Mouse (Mus musculus): ENCODE measurements around the gene Zfp786.
A peak's percentile ranks its signal among the peaks of the same experiment; 100 is the strongest.
"Not testable (repeated sequence)": the region's sequence is repeated elsewhere in the genome, so short reads cannot be mapped to it uniquely, and the experiment has no call there.

The Zfp786 gene

GRCm38 (mm10) chr6:47830104-47831078 is at the start of gene Zfp786:
Gene Zfp786, minus strand, starts transcription at chr6:47830867.
- peak; percentile 88 for DNase-seq (ENCODE audit: low read depth, low spot score)

GRCm38 (mm10) chr6:47880166-47880565 is 49.5 kb upstream of the Zfp786 start:
- no peak for DNase-seq (ENCODE audit: low read depth, low spot score)

- no peak for DNase-seq (ENCODE audit: low read depth, low spot score)
Measured at GRCm38 (mm10) chr6:47879049-47879716, 48.5 kb upstream of the Zfp786 start.

GRCm38 (mm10) chr6:47878593-47878992 is 47.9 kb upstream of the Zfp786 start:
- no peak for DNase-seq (ENCODE audit: low read depth, low spot score)

- DNase-seq (ENCODE audit: low read depth, low spot score), result no peak
Measured at GRCm38 (mm10) chr6:47878133-47878514, 47.5 kb upstream of the Zfp786 start.

GRCm38 (mm10) chr6:47877461-47878132 is 46.9 kb upstream of the Zfp786 start:
- peak; percentile 77 for DNase-seq (ENCODE audit: low read depth, low spot score)

DNA sequence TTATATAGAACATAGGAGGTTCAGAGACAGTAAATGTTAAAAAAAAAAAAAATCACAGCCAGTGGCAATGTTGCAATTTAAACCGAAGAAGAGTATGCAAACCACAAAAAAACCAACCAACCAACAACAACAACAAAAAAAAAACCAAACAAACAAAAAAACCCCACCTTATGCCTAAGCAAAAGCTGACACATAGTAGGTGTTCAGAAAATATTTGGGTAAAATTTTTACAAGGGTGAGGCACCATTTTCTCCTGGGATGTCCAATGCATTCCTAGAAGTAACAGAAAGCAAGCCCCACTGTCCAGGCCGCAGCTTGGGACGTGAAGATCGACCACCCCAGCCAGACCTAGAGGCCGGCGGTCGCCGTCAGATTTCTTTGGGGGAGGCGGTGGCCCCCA is 46.4 kb upstream of the Zfp786 start, which contains the start of gene Zfp282:
Gene Zfp282, plus strand, starts transcription at position 147 of the 400 bp plus-strand sequence.
- DNase-seq (ENCODE audit: low read depth, low spot score), result no peak

GRCm38 (mm10) chr6:47872266-47872665 is 41.6 kb upstream of the Zfp786 start:
- no peak for DNase-seq (ENCODE audit: low read depth, low spot score)

DNA sequence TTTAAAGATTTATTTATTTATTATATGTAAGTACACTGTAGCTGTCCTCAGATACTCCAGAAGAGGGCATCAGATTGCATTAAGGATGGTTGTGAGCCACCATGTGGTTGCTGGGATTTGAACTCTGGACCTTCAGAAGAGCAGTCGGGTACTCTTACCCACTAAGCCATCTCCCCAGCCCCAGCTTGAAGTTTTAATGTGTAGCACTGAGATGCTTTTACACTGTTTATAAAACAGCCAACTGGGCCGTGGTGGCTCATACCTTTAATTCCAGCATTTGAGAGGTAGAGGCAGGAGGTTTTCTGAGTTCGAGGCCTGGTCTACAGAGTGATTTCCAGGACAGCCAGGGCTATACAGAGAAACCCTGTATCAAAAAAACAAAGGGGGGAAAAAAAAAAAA is 27.1 kb upstream of the Zfp786 start:
- not testable (repeated sequence) for DNase-seq (ENCODE audit: low read depth, low spot score)

GRCm38 (mm10) chr6:47857241-47857640 is 26.6 kb upstream of the Zfp786 start:
- DNase-seq (ENCODE audit: low read depth, low spot score), result no peak

DNA sequence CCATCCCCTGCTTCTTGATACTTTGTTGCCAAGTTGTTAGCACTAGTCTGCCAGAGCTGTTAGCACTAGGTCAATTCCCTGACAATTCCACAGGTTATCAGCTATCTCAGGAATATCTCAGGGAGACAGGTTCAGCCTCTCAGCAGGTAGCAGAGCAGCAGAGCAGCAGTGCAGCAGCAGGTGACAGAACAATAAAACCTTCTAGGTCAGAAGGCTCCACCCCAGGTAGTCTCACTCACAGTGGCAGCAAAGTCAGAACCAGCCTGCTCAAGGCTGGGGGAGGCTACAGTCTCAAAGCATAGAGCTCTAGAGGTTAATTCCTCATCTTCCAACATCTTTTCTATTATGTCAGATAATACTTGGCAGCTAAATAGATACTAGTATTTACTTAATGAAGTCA is 15.1 kb upstream of the Zfp786 start:
- no peak for DNase-seq (ENCODE audit: low read depth, low spot score)

DNA sequence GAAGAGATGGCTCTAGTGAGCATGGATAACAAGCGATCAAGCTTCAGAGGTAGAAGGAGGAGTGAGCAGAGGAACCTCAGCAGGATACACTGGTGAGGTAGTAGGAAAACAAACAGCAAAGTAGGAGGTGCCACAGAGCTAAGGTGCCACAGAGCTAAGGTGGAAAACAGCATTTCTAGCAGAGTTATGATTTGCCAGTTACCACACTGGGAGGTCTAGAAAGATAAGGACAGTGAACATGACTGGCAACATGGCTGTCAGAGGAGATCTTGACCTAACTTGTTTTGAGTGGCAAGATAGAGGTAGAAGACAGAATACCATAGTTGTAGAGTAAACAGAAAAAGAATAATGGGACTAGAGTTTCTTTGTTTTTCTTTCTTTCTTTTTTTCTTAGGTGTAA is 11.7 kb upstream of the Zfp786 start:
- no peak for DNase-seq (ENCODE audit: low read depth, low spot score)

- DNase-seq (ENCODE audit: low read depth, low spot score), result no peak
Measured at GRCm38 (mm10) chr6:47841831-47842230, 11.2 kb upstream of the Zfp786 start.

- no peak for DNase-seq (ENCODE audit: low read depth, low spot score)
Measured at GRCm38 (mm10) chr6:47841077-47841476, 10.4 kb upstream of the Zfp786 start.

DNA sequence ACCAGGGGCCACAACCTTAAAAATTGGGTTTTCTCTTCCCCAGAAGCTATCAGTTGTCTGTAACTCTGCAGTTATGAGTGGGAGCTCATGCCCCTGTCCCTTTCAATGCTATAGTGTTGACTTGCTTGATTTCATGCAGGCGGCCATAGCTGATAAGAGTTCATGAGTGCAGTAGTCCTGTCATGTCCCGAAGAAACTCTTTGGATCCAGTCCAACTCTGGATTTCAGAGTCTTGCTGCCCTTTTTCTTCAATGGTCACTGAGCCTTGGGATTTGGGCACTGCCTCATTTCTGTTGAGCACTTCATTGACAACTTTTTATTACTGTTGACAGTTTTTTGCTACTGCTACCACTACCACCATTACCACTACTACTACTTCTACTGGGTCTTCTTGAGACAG is 7.0 kb upstream of the Zfp786 start:
- no peak for DNase-seq (ENCODE audit: low read depth, low spot score)

- DNase-seq (ENCODE audit: low read depth, low spot score), result no peak
Measured at GRCm38 (mm10) chr6:47835984-47836521, 5.4 kb upstream of the Zfp786 start.

- DNase-seq (ENCODE audit: low read depth, low spot score), result peak; percentile 95
Measured at GRCm38 (mm10) chr6:47835482-47835983, 4.9 kb upstream of the Zfp786 start, which contains the start of gene Zfp398. Gene Zfp398, plus strand, starts transcription at chr6:47835661.

GRCm38 (mm10) chr6:47832220-47832619 is 1.6 kb upstream of the Zfp786 start:
- no peak for DNase-seq (ENCODE audit: low read depth, low spot score)

DNA sequence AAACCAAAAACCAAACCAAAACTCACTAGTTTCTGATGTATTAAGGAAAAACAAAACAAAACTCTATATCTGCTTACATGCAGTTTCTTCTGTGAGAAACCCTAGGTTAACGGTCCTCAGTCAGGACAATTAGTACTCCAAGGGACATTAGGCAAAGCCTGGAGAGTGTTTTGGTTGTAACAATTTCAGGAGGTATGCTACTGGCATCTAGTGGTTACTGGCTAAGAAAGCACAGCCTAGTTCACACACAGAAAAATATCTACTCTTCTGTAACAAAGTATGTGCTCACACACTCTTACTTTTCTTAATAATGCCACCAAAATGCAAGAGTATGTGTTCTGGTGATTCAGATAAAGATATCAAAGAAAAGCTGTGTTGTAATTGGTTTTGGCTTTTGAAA is 1.7 kb downstream of the Zfp786 start:
- DNase-seq (ENCODE audit: low read depth, low spot score), result peak; percentile 20

DNA sequence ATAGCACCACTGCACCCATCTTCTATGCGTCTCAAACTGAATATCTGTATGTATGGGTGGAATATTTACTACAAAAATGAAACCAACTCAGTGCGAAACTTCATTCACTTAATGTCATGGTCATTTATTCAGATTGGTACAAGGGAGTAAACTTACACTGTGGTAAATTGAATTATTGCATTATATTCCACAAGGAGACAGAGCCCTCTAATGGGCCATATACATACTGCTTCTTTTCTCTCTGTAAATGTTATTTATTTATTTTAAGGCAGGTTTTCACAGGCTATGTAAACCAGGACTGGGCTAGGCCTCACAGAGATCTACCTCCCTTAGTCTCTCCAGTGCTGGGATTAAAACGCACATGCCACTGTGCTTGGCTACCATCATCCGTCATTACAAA is 3.2 kb downstream of the Zfp786 start:
- DNase-seq (ENCODE audit: low read depth, low spot score), result no peak

DNA sequence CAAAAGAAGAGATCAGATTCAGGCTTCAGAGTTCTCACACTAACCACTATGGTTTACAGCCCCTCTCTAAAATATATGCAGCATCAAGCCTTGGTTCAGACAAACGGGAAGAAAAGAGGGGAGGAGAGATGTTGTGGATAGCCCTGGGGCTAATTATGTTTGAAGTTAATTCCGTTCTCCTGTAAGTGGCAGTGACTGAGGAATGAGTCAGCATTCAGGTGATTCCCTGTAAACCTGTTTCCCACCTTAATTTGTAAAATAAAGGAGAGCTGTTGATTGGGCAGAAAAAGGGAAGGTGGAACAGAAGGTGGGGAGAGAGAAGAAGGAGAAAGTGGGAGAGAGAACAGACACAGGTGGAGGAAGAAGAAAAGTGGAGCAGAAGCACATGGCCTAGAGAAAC is 6.4 kb downstream of the Zfp786 start:
- no peak for DNase-seq (ENCODE audit: low read depth, low spot score)

DNA sequence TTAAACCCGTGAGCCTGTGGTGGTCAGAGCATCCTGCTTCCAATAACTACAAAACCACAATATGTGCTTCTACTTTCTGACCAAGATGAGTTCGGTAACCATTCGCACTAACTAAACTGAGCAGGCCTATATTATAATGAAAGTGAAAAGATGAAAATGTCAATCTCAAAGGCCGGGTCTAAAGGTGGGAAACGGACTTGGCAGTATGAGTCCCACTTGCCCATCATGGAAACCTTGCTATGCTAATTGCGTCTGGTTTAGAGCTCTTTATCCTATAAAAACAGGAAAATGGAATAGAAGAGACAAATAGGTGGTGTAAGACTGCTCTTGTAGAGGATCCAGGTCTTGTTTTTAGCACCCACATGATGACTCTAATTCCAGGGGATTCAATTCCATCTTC is 8.9 kb downstream of the Zfp786 start:
- no peak for DNase-seq (ENCODE audit: low read depth, low spot score)
